Mouse (Mus musculus) kidney, adult 8-10 months (tissue): ENCODE data around the gene Trmo.

Source experiments
- DNase-seq, 2 experiments: peaks; one replicate each; pipeline ENCODE4 v3.0.0; 2022

The Trmo gene

GRCm38 (mm10) chr4:46370406-46370805, 18.8 kb downstream of the Trmo start:
- DNase-seq = no peak

- no peak for DNase-seq
Observed at GRCm38 (mm10) chr4:46369070-46369469, 20.2 kb downstream of the Trmo start.

GRCm38 (mm10) chr4:46367487-46367959, 21.7 kb downstream of the Trmo start:
- DNase-seq = no peak

GRCm38 (mm10) chr4:46364360-46364759, 24.9 kb downstream of the Trmo start:
- no peak for DNase-seq

- DNase-seq = no peak
Observed at GRCm38 (mm10) chr4:46361258-46361657, 28.0 kb downstream of the Trmo start.

- DNase-seq = no peak
Observed at GRCm38 (mm10) chr4:46359539-46360253, 29.5 kb downstream of the Trmo start.

GRCm38 (mm10) chr4:46356351-46357133, 32.7 kb downstream of the Trmo start:
- peak; percentile 12 to 61 for DNase-seq

- no peak for DNase-seq
Observed at GRCm38 (mm10) chr4:46353045-46353444, 36.2 kb downstream of the Trmo start.

- no peak for DNase-seq
Observed at GRCm38 (mm10) chr4:46349530-46349929, 39.7 kb downstream of the Trmo start.

- no peak for DNase-seq
Observed at GRCm38 (mm10) chr4:46348897-46349296, 40.3 kb downstream of the Trmo start.

GRCm38 (mm10) chr4:46347580-46348515, 41.4 kb downstream of the Trmo start:
- DNase-seq = no peak

GRCm38 (mm10) chr4:46347141-46347540, 42.1 kb downstream of the Trmo start:
- no peak for DNase-seq

GRCm38 (mm10) chr4:46346221-46346620, 43.0 kb downstream of the Trmo start:
- no peak for DNase-seq

- no peak for DNase-seq
Observed at GRCm38 (mm10) chr4:46345773-46346100, 43.5 kb downstream of the Trmo start.

- DNase-seq = no peak
Observed at GRCm38 (mm10) chr4:46345056-46345772, 44.0 kb downstream of the Trmo start.

GRCm38 (mm10) chr4:46344288-46344687, 44.9 kb downstream of the Trmo start:
- no peak for DNase-seq

- DNase-seq = no peak
Observed at GRCm38 (mm10) chr4:46343596-46344260, 45.5 kb downstream of the Trmo start, which contains the start of gene Foxe1. Gene Foxe1, plus strand, starts transcription at chr4:46343609.

- no peak for DNase-seq
Observed at GRCm38 (mm10) chr4:46342711-46343286, 46.4 kb downstream of the Trmo start.

GRCm38 (mm10) chr4:46341831-46342680, 47.2 kb downstream of the Trmo start:
- DNase-seq = no peak

- DNase-seq = no peak
Observed at GRCm38 (mm10) chr4:46339584-46339983, 49.7 kb downstream of the Trmo start.
